Mouse (Mus musculus) heart, adult 2 months (tissue): ENCODE results near the gene Lrig3. TPM values are rescaled to one million over a fixed set of nuclear protein-coding genes. Genes with fewer than 3 reads are reported as not detected.

Experiments
- DNase-seq, 2 experiments: peaks; one replicate each; pipeline ENCODE4 v3.0.0; 2021
- H3K27ac ChIP-seq: fragments of 200-600 bp; 2 replicates; pipeline ENCODE4 v1.8.1; 2022
- H3K27me3 ChIP-seq: fragments of 200-500 bp; 2 replicates; pipeline ENCODE4 v1.6.1; 2012; ENCODE audit warnings: mild to moderate bottlenecking, low read length, inconsistent platforms, mixed read lengths; ENCODE audit not compliant: control insufficient read depth, insufficient read depth
- H3K36me3 ChIP-seq: fragments of 200-500 bp; 2 replicates; pipeline ENCODE4 v1.6.1; 2012; ENCODE audit warnings: low read length, inconsistent platforms; ENCODE audit not compliant: control insufficient read depth, insufficient read depth
- H3K4me1 ChIP-seq: fragments of 200-500 bp; 2 replicates; pipeline ENCODE4 v1.6.1; 2011; ENCODE audit warnings: low read length; ENCODE audit not compliant: control insufficient read depth, insufficient read depth
- H3K4me3 ChIP-seq: fragments of 200-600 bp; 2 replicates; pipeline ENCODE4 v1.8.1; 2022
- H3K79me2 ChIP-seq: fragments of 200-500 bp; replicated peaks from 2 replicates; pipeline ENCODE4 v1.6.1; 2012; ENCODE audit warnings: mild to moderate bottlenecking, inconsistent platforms, low read length, moderate library complexity, mixed read lengths; ENCODE audit not compliant: control insufficient read depth, insufficient read depth
- H3K9ac ChIP-seq: fragments of 200-500 bp; 2 replicates; pipeline ENCODE4 v1.6.1; 2012; ENCODE audit warnings: low read depth, mild to moderate bottlenecking, control low read depth, inconsistent platforms, low read length, mixed read lengths
- CTCF ChIP-seq: fragments of 200-600 bp; IDR thresholded peaks from 2 replicates; pipeline ENCODE4 v1.8.1; 2022; ENCODE audit warnings: antibody characterized with exemption, mild to moderate bottlenecking, moderate library complexity
- EP300 ChIP-seq: fragments of 200-500 bp; IDR thresholded peaks from 2 replicates; pipeline ENCODE4 v1.6.1; 2011; ENCODE audit warnings: low read depth, low read length, control low read depth; ENCODE audit not compliant: insufficient read depth
- POLR2A ChIP-seq: fragments of 200-500 bp; IDR thresholded peaks from 2 replicates; pipeline ENCODE4 v1.6.1; 2011; ENCODE audit warnings: mild to moderate bottlenecking, low read depth, low read length, control low read depth; ENCODE audit not compliant: insufficient read depth
- WGBS: fragments of 180-500 bp; shearing (Covaris S2); methylation state at CpG from one replicate; pipeline ENCODE4 v1.1.7; 2018; 5-methylcytosine and 5-hydroxymethylcytosine counted together
- intact Hi-C: fragments of 180-260 bp; cut with DNase I; formaldehyde crosslinking; loops from one replicate; pipeline ENCODE4 v1.15.1; 2025
- polyA plus RNA-seq: library from polyadenylated mRNA; depleted of rRNA; stranded (reverse); fragments of >200 nt; gene quantifications from 2 replicates; pipeline ENCODE4 v1.2.3, GENCODE M21; 2012
- total RNA-seq, 2 experiments: library from RNA; stranded (reverse); gene quantifications; 2 replicates each; pipeline ENCODE4 v1.2.3; 2021

The Lrig3 gene
- total and polyA plus RNA-seq, 3 experiments: 1.3 to 2.2 (median 1.4) TPM

GRCm38 (mm10) chr10:125984473-125985035 is 18.6 kb downstream of the Lrig3 start:
- WGBS: 83% methylated on average over 9 of the region's 9 CpGs
- no peaks in the 10 kb centered on the region for H3K36me3 ChIP-seq
- H3K9ac ChIP-seq: no peak overlapping the region
- no peak overlapping the region for H3K27ac ChIP-seq
- TF ChIP-seq CTCF (no peak), EP300 (no peak), POLR2A (no peak)
- no peaks in the 10 kb centered on the region for H3K27me3 ChIP-seq
- no peaks in the 10 kb centered on the region for H3K4me1 ChIP-seq
- H3K4me3 ChIP-seq: no peak overlapping the region
- intact Hi-C loops: no loop called here
- no peak for DNase-seq
- H3K79me2 ChIP-seq: no peaks in the 10 kb centered on the region

GRCm38 (mm10) chr10:125985795-125986194 is 19.8 kb downstream of the Lrig3 start:
- Histone ChIP-seq H3K27me3 (no peaks in the 10 kb centered on the region), H3K27ac (no peak overlapping the region), H3K79me2 (no peaks in the 10 kb centered on the region), H3K4me3 (no peak overlapping the region), H3K4me1 (no peaks in the 10 kb centered on the region), H3K36me3 (no peaks in the 10 kb centered on the region), H3K9ac (no peak overlapping the region)
- intact Hi-C loops: no loop called here
- WGBS: 83% methylated on average over 1 of the region's 1 CpGs
- TF ChIP-seq EP300 (no peak), CTCF (no peak)
- no peak for DNase-seq

- no peak overlapping the region for H3K27ac ChIP-seq
Measured at GRCm38 (mm10) chr10:125986443-125986842, 20.5 kb downstream of the Lrig3 start.

GRCm38 (mm10) chr10:125987307-125987706 is 21.3 kb downstream of the Lrig3 start:
- no peak overlapping the region for H3K27ac ChIP-seq
- no peak overlapping the region for H3K4me3 ChIP-seq
- no peak overlapping the region for H3K9ac ChIP-seq
- H3K27me3 ChIP-seq: no peaks in the 10 kb centered on the region
- WGBS: 46% methylated on average over 6 of the region's 6 CpGs
- intact Hi-C loops: no loop called here
- no peaks in the 10 kb centered on the region for H3K36me3 ChIP-seq
- H3K79me2 ChIP-seq: no peaks in the 10 kb centered on the region
- TF ChIP-seq CTCF (no peak), POLR2A (no peak), EP300 (no peak)
- H3K4me1 ChIP-seq: no peaks in the 10 kb centered on the region
- no peak for DNase-seq

More at GRCm38 (mm10) chr10:125986443-125986842, 20.5 kb downstream of the Lrig3 start:
- Histone ChIP-seq H3K4me3 (no peak overlapping the region), H3K4me1 (no peaks in the 10 kb centered on the region), H3K9ac (no peak overlapping the region), H3K27me3 (no peaks in the 10 kb centered on the region), H3K36me3 (no peaks in the 10 kb centered on the region), H3K79me2 (no peaks in the 10 kb centered on the region)
- no peak for TF ChIP-seq EP300
- no peak for TF ChIP-seq POLR2A
- no peak for TF ChIP-seq CTCF
- 86% methylated on average over 9 of the region's 9 CpGs for WGBS
- intact Hi-C loops: no loop called here
- DNase-seq: no peak

GRCm38 (mm10) chr10:125988037-125988436 is 22.1 kb downstream of the Lrig3 start:
- Histone ChIP-seq H3K4me3 (no peak overlapping the region), H3K9ac (no peak overlapping the region), H3K4me1 (no peaks in the 10 kb centered on the region), H3K79me2 (no peaks in the 10 kb centered on the region), H3K36me3 (no peaks in the 10 kb centered on the region), H3K27ac (no peak overlapping the region), H3K27me3 (no peaks in the 10 kb centered on the region)
- no peak for DNase-seq
- TF ChIP-seq CTCF (no peak), POLR2A (no peak), EP300 (no peak)
- WGBS: 79% methylated on average over 11 of the region's 11 CpGs
- intact Hi-C loops: no loop called here

GRCm38 (mm10) chr10:125989890-125990289 is 23.9 kb downstream of the Lrig3 start:
- Histone ChIP-seq H3K4me3 (no peak overlapping the region), H3K4me1 (peaks cover 1% of the 10 kb centered on the region; the same call in 1 of the 2 replicates), H3K27ac (no peak overlapping the region), H3K79me2 (no peaks in the 10 kb centered on the region), H3K27me3 (no peaks in the 10 kb centered on the region), H3K36me3 (no peaks in the 10 kb centered on the region), H3K9ac (no peak overlapping the region)
- no peak for DNase-seq
- intact Hi-C loops: loop anchor here (10.0 kb wide), 1 partner anchor 265 kb away; no protein-coding TSS in a partner anchor
- TF ChIP-seq CTCF (no peak), POLR2A (no peak), EP300 (no peak)
- WGBS: 80% methylated on average over 7 of the region's 7 CpGs
